Mouse (Mus musculus): ENCODE measurements around the gene Gm11213.

GRCm38 (mm10) chr4:63560079-63560478 is 45.0 kb downstream of the Gm11213 start:
- TF ChIP-seq CTCF (IDR thresholded peaks at IDR 0.05; ENCODE audit: insufficient read depth, low read depth, low read length) (no peak), POLR2A (IDR thresholded peaks at IDR 0.05; ENCODE audit: insufficient read depth, low read depth, low read length) (no peak)

Measured in olfactory bulb, adult 2 months (tissue).